Mouse (Mus musculus) E14TG2a.4 (cell line): ENCODE measurements around the gene Ubqln1.

Experiments
- CTCF ChIP-seq: conservative IDR thresholded peaks from 2 replicates; pipeline ENCODE4 v1.5.1; 2014; ENCODE audit warnings: low read length
- POU5F1 ChIP-seq: IDR thresholded peaks from 2 replicates; pipeline ENCODE4 v1.6.1; 2014; ENCODE audit warnings: low read length, borderline replicate concordance

DNA sequence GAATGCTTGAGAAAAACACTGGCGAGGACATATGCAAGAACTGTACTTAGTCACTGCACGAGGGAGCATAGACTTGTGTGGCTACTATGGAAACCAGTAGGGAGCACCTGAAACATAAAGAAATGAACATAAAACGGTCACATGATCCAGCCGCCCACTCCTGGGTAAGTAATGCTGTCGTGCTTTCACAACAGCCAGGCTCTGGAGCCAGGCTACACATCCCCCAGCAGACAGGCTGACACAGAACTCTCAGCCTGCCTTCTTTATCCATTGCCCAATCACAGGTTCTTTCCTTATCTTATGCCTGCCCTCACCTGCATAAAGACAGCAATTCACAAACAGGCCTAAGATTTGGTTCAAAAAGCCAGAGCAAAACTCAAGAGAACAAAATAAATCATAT lies 26.0 kb downstream of the Ubqln1 start:
- no peak for TF ChIP-seq CTCF
- no peak for TF ChIP-seq POU5F1
